Mouse (Mus musculus) lung, embryonic 14.5 days (tissue): ENCODE measurements around the gene Usp25. TPM values are rescaled to one million over a fixed set of nuclear protein-coding genes. Genes with fewer than 3 reads are reported as not detected.

Experiments used
- ATAC-seq: fragments of 200-750 bp; cut with Nextera tagmentation; 2 replicates; pipeline ENCODE4 v1.8.0; 2017; ENCODE audit warnings: mild to moderate bottlenecking, moderate TSS enrichment, moderate library complexity; ENCODE audit not compliant: insufficient read depth
- DNase-seq: peaks from one replicate; pipeline ENCODE4 v3.0.0-alpha.2; 2015
- H3K27ac ChIP-seq: fragments of 300-500 bp; sonication (generic); 2 replicates; pipeline ENCODE4 v1.5.1; 2014; ENCODE audit warnings: low read depth, mild to moderate bottlenecking, moderate library complexity
- H3K27me3 ChIP-seq: fragments of 300-500 bp; sonication (generic); 2 replicates; pipeline ENCODE4 v1.6.1; 2014; ENCODE audit warnings: low read length, control low read depth; ENCODE audit not compliant: insufficient read depth
- H3K36me3 ChIP-seq: fragments of 300-500 bp; sonication (generic); 2 replicates; pipeline ENCODE4 v1.6.1; 2014; ENCODE audit warnings: control low read depth; ENCODE audit not compliant: insufficient read depth
- H3K4me1 ChIP-seq: fragments of 300-500 bp; sonication (generic); 2 replicates; pipeline ENCODE4 v1.6.1; 2014; ENCODE audit warnings: antibody characterized with exemption, control low read depth; ENCODE audit not compliant: insufficient read depth
- H3K4me2 ChIP-seq: fragments of 300-500 bp; sonication (generic); 2 replicates; pipeline ENCODE4 v1.6.1; 2014; ENCODE audit warnings: mild to moderate bottlenecking
- H3K4me3 ChIP-seq: fragments of 300-500 bp; sonication (generic); 2 replicates; pipeline ENCODE4 v1.5.1; 2014; ENCODE audit warnings: low read depth, low read length
- H3K9ac ChIP-seq: fragments of 300-500 bp; sonication (generic); 2 replicates; pipeline ENCODE4 v1.6.1; 2014
- H3K9me3 ChIP-seq: fragments of 300-500 bp; sonication (generic); 2 replicates; pipeline ENCODE4 v1.6.1; 2016; ENCODE audit warnings: low read depth, low read length, control low read depth
- CTCF ChIP-seq: IDR thresholded peaks from 2 replicates; pipeline ENCODE4 v1.5.1; 2016; ENCODE audit warnings: antibody characterized with exemption, low read depth
- WGBS: fragments of 180-500 bp; shearing (Covaris S2); extraction: QIAGEN DNeasy Blood & Tissue Kit; methylation state at CpG from one replicate; pipeline ENCODE4 v1.1.7; 2014; 5-methylcytosine and 5-hydroxymethylcytosine counted together
- polyA plus RNA-seq: library from polyadenylated mRNA; unstranded; fragments of >200 nt; fragmentation: Nextera tagmentation; extraction: Ambion mirVana; gene quantifications from 2 replicates; pipeline ENCODE4 v1.2.1, GENCODE M21; 2014

Usp25 gene
- polyA plus RNA-seq, 1 experiment from 2014 or later: 25.8 TPM

DNA sequence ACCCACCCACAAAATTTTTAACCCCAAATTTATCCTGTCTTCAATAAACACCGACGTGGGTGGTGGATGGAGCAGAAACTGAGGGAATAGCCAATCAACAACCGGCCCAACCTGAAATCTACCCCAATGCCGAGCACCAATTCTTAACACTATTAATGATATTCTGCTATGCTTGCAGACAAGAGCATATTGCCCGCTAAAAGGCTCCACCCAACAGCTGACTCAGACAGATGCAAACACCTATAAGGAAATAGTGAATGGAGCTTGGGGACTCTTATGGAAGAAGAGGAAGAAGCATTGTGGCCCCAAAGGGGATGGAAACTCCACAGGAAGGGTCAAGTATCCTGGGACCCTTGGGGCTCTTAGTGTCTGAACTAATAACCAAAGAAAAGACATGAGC, 133.3 kb downstream of the Usp25 start:
- Histone ChIP-seq H3K27me3 (no peaks in the 10 kb centered on the region), H3K27ac (no peak overlapping the region), H3K9ac (no peak overlapping the region), H3K9me3 (no peaks in the 10 kb centered on the region), H3K36me3 (no peaks in the 10 kb centered on the region), H3K4me2 (no peak overlapping the region), H3K4me1 (no peaks in the 10 kb centered on the region), H3K4me3 (no peak overlapping the region)
- 94% methylated on average over 5 of the region's 5 CpGs for WGBS
- TF ChIP-seq CTCF: no peak
- DNase-seq: no peak
- ATAC-seq: no peak

- H3K4me2 ChIP-seq: no peak overlapping the region
- WGBS: 62% methylated on average over 8 of the region's 8 CpGs
- no peaks in the 10 kb centered on the region for H3K27me3 ChIP-seq
- H3K4me3 ChIP-seq: no peak overlapping the region
- TF ChIP-seq CTCF: no peak
- H3K9ac ChIP-seq: no peak overlapping the region
- no peaks in the 10 kb centered on the region for H3K9me3 ChIP-seq
- H3K27ac ChIP-seq: no peak overlapping the region
- DNase-seq (no peak), ATAC-seq (no peak)
- H3K4me1 ChIP-seq: no peaks in the 10 kb centered on the region
- no peaks in the 10 kb centered on the region for H3K36me3 ChIP-seq
Measured at GRCm38 (mm10) chr16:77150338-77150737, 136.8 kb downstream of the Usp25 start.

GRCm38 (mm10) chr16:77150884-77151283, 137.4 kb downstream of the Usp25 start:
- no peaks in the 10 kb centered on the region for H3K9me3 ChIP-seq
- H3K4me3 ChIP-seq: no peak overlapping the region
- no peak overlapping the region for H3K9ac ChIP-seq
- H3K27me3 ChIP-seq: no peaks in the 10 kb centered on the region
- H3K4me1 ChIP-seq: no peaks in the 10 kb centered on the region
- no peak overlapping the region for H3K27ac ChIP-seq
- H3K36me3 ChIP-seq: no peaks in the 10 kb centered on the region
- no peak for TF ChIP-seq CTCF
- ATAC-seq (no peak), DNase-seq (no peak)
- 71% methylated on average over 4 of the region's 4 CpGs for WGBS
- no peak overlapping the region for H3K4me2 ChIP-seq

DNA sequence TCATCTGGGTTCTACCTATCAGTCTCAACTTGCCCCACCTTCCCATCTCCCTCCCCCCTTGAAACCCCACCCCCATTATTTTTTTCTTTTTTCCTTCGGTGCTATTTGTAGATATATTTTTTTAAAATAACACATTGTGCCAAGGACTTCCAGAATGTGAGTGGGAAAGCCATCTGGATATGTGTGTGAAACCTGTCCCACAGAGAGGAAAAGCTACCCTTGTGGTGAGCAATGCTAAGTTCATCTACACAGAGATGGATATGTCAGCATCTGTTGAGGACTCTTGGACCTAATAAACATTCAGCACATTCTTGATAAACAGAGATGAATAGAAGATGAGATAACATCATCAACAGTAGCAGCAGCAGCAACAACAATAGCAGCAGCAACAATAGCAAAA, 138.8 kb downstream of the Usp25 start:
- WGBS: 75% methylated on average over 1 of the region's 1 CpGs
- Histone ChIP-seq H3K9ac (no peak overlapping the region), H3K9me3 (no peaks in the 10 kb centered on the region), H3K27ac (no peak overlapping the region), H3K36me3 (no peaks in the 10 kb centered on the region), H3K4me3 (no peak overlapping the region), H3K4me1 (no peaks in the 10 kb centered on the region), H3K4me2 (no peak overlapping the region), H3K27me3 (no peaks in the 10 kb centered on the region)
- TF ChIP-seq CTCF: no peak
- ATAC-seq (no peak), DNase-seq (no peak)

GRCm38 (mm10) chr16:77153216-77153715, 139.8 kb downstream of the Usp25 start:
- no peak for TF ChIP-seq CTCF
- no peaks in the 10 kb centered on the region for H3K36me3 ChIP-seq
- WGBS: 74% methylated on average over 1 of the region's 1 CpGs
- no peak overlapping the region for H3K9ac ChIP-seq
- no peak overlapping the region for H3K27ac ChIP-seq
- H3K4me2 ChIP-seq: no peak overlapping the region
- no peak for DNase-seq
- no peaks in the 10 kb centered on the region for H3K9me3 ChIP-seq
- ATAC-seq: no peak
- H3K27me3 ChIP-seq: no peaks in the 10 kb centered on the region
- no peak overlapping the region for H3K4me3 ChIP-seq
- H3K4me1 ChIP-seq: no peaks in the 10 kb centered on the region

DNA sequence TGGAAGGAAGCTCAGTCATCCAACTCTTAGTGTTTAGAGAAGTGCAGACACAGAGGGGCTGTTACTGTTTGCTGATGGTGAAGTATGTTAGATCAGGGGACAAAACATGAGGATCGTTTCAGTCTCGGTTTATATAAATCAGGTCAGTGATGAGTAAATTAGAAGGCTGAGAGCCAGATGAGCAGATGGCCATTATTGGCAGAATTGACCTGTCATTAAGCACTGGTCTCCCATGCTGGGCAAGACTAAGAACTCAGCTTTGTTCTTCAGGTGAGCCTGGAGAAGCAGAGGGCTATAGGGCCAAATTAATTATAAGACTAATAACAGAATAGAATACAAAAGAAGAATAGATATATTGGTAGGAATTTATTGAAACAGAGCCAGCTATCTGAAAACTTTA, 140.3 kb downstream of the Usp25 start:
- no peaks in the 10 kb centered on the region for H3K27me3 ChIP-seq
- 83% methylated on average over 2 of the region's 2 CpGs for WGBS

DNA sequence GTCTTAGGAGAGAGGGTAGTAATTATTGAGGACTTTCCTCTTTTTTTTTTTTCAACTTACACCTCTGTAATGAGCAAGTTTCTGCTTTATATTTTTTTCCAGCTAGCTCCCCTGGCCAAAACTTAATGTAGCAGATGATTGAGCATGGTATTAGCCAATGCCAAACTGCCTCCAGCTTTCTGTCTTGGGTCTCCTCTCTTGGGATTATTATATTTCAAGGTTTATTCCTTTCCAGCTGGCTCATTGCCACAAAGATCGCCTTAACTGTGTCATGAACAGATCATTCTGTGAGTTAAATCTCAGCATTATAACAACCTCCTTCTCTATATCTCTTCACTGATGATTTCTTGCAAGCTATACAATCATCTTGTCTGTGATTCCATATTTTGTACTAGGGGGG, 141.3 kb downstream of the Usp25 start:
- Histone ChIP-seq H3K4me3 (no peak overlapping the region), H3K36me3 (no peaks in the 10 kb centered on the region), H3K27ac (no peak overlapping the region), H3K4me2 (no peak overlapping the region), H3K9me3 (no peaks in the 10 kb centered on the region), H3K27me3 (no peaks in the 10 kb centered on the region), H3K9ac (no peak overlapping the region), H3K4me1 (no peaks in the 10 kb centered on the region)
- TF ChIP-seq CTCF: no peak
- ATAC-seq: no peak
- WGBS: 76% methylated on average over 1 of the region's 1 CpGs
- DNase-seq: peak; percentile 32

More for the DNA sequence above, 140.3 kb downstream of the Usp25 start:
- Histone ChIP-seq H3K27ac (no peak overlapping the region), H3K36me3 (no peaks in the 10 kb centered on the region), H3K4me3 (no peak overlapping the region), H3K4me2 (no peak overlapping the region), H3K4me1 (no peaks in the 10 kb centered on the region), H3K9me3 (no peaks in the 10 kb centered on the region), H3K9ac (no peak overlapping the region)
- no peak for TF ChIP-seq CTCF
- DNase-seq: no peak
- ATAC-seq: no peak
